Mouse (Mus musculus) CD4-positive naive resting alpha-beta T cell, adult 57 days (primary cell): ENCODE data around the gene Gpr158. TPM values are rescaled to one million over a fixed set of nuclear protein-coding genes. Genes with fewer than 3 reads are reported as not detected.

Source experiments
- total RNA-seq: library from RNA; stranded (reverse); gene quantifications from one replicate; pipeline ENCODE4 v1.2.4, GENCODE M21; 2023

The Gpr158 gene
- total RNA-seq = not detected

GRCm38 (mm10) chr2:21367345-21368111 is at the start of gene Gpr158:
TSS of gene Gpr158 (plus strand) at chr2:21367542.

Other genes with a start within 250 kb of the Gpr158 start
- gene Enkur, start 162.2 kb upstream of the Gpr158 start, total RNA-seq = 2.5 TPM
- gene Thnsl1, start 161.8 kb upstream of the Gpr158 start, total RNA-seq = 7.1 TPM